Mouse (Mus musculus) liver, postnatal 0 days (tissue): ENCODE results near the gene Gpr157.

Source experiments
- CTCF ChIP-seq: sonication (generic); IDR thresholded peaks from 2 replicates; pipeline ENCODE4 v1.5.1; 2016; ENCODE audit warnings: antibody characterized with exemption, low read depth
- EP300 ChIP-seq: IDR thresholded peaks from 2 replicates; pipeline ENCODE4 v1.6.1; 2016; ENCODE audit warnings: antibody characterized with exemption, low read depth, mild to moderate bottlenecking

DNA sequence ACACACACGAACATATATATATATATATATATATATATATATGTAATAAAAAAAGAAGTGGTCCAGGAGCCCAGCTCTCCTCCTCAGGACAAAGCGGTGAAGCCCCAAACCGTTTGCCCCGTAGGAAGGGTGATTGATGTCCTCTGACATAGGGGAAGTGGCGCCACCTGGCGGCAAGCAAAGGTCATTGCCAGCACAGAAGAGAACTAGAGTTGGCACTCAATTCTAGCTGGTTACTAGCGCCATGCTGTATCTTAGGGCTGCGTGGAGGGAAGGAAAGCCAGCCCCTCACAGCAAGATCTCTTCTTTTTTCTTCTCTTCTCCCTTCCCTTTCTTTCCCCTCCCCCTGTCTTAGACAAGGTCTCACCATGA lies 14.1 kb upstream of the Gpr157 start:
- TF ChIP-seq CTCF: peak; percentile 91
- TF ChIP-seq EP300: no peak
